ENCODE assay signal across 11 mouse cellular contexts in genomic region chr6:84078172-84078571, GRCm38 (mm10).
DNase-seq lines count a peak whose midpoint lies in the region; ATAC-seq and TF ChIP-seq lines count a peak whose summit lies in the region.
"Had no signal": no experiment of that assay in that cellular context is flagged by ENCODE, and none has a peak within 500 bp of the region (broad histone marks: within the 10 kb centered on the region; RNA-seq: fewer than 3 reads in every experiment).

No protein-coding gene starts in this region.

- H3K9me3 ChIP-seq in forebrain, embryonic 14.5 days (replicated peaks; ENCODE audit: control insufficient read depth, low read length): no peaks in the 10 kb centered on the region
- no peaks in the 10 kb centered on the region for H3K9me3 ChIP-seq in forebrain, embryonic 11.5 days (ENCODE audit: control insufficient read depth, low read length)
- no peaks in the 10 kb centered on the region for H3K9me3 ChIP-seq in liver, embryonic 14.5 days (ENCODE audit: control insufficient read depth, low read length)
- no peaks in the 10 kb centered on the region for H3K9me3 ChIP-seq in liver, embryonic 11.5 days (ENCODE audit: control insufficient read depth, low read length)
- H3K9me3 ChIP-seq in limb, embryonic 14.5 days (ENCODE audit: control insufficient read depth, low read length): no peaks in the 10 kb centered on the region
- H3K9me3 ChIP-seq: forebrain, embryonic 10.5 days; stomach, embryonic 15.5 days had no signal

- in situ Hi-C loops in Patski (cut with MboI; ENCODE audit: low pct_unique_long_range_greater_than_20kb): no loop called here

- ATAC-seq in forebrain, embryonic 14.5 days: no peak
- ATAC-seq in forebrain, embryonic 11.5 days (replicated peaks; ENCODE audit: low FRiP score): no peak
- no peak for ATAC-seq in liver, embryonic 14.5 days (ENCODE audit: insufficient read depth)
- ATAC-seq in liver, embryonic 11.5 days (replicated peaks; ENCODE audit: low FRiP score): no peak
- ATAC-seq in Patski: no peak
- ATAC-seq in limb, embryonic 14.5 days (ENCODE audit: low FRiP score, low read depth): peak; percentile 41

- TF ChIP-seq POLR2A in limb, embryonic 14.5 days (IDR thresholded peaks at IDR 0.05; ENCODE audit: borderline replicate concordance, extremely low read depth, insufficient read depth, insufficient read length): no peak

- CTCF ChIA-PET in Patski (lab: Charles Lee): interaction anchor here (0.7 to 2.2 kb wide), 6 partner anchors 9 to 113 kb away, joined by 3 to 7 read pairs (median 4); no protein-coding TSS in a partner anchor

- whole genome bisulfite sequencing in forebrain, embryonic 14.5 days: 40% methylated on average over 1 of the region's 1 CpGs
- 43% methylated on average over 1 of the region's 1 CpGs for WGBS in forebrain, embryonic 11.5 days
- WGBS in liver, embryonic 14.5 days (ENCODE audit: insufficient replicate concordance): 38% methylated on average over 1 of the region's 1 CpGs
- 53% methylated on average over 1 of the region's 1 CpGs for WGBS in liver, embryonic 11.5 days
- 38% methylated on average over 1 of the region's 1 CpGs for WGBS in limb, embryonic 14.5 days

- POLR2A ChIA-PET in Patski (lab: Charles Lee): no interaction called here

- H3K4me3 ChIP-seq in forebrain, embryonic 14.5 days (ENCODE audit: low read depth, low read length): no peak overlapping the region
- H3K4me3 ChIP-seq in forebrain, embryonic 11.5 days (ENCODE audit: low read depth, low read length): no peak overlapping the region
- no peak overlapping the region for H3K4me3 ChIP-seq in liver, embryonic 14.5 days (ENCODE audit: insufficient read depth in 1 of 2, low read depth in 2 of 2, low read length in 2 of 2)
- no peak overlapping the region for H3K4me3 ChIP-seq in liver, embryonic 11.5 days (ENCODE audit: low read depth, low read length)
- H3K4me3 ChIP-seq in limb, embryonic 14.5 days (replicated peaks; ENCODE audit: low read length): no peak overlapping the region
- H3K4me3 ChIP-seq: forebrain, embryonic 10.5 days; megakaryocyte, embryonic 14.5 days; stomach, embryonic 15.5 days had no signal

- no peak for TF ChIP-seq EP300 in liver, embryonic 14.5 days (IDR thresholded peaks at IDR 0.05; ENCODE audit: low read depth)

- H3K27me3 ChIP-seq in forebrain, embryonic 14.5 days (replicated peaks; ENCODE audit: control insufficient read depth, insufficient read depth, low read length): no peaks in the 10 kb centered on the region
- H3K27me3 ChIP-seq in forebrain, embryonic 11.5 days (ENCODE audit: control insufficient read depth, insufficient read depth, low read length): no peaks in the 10 kb centered on the region
- no peaks in the 10 kb centered on the region for H3K27me3 ChIP-seq in liver, embryonic 14.5 days (ENCODE audit: control insufficient read depth, insufficient read depth, low read length)
- H3K27me3 ChIP-seq in liver, embryonic 11.5 days (replicated peaks; ENCODE audit: control insufficient read depth, insufficient read depth, low read length): no peaks in the 10 kb centered on the region
- no peaks in the 10 kb centered on the region for H3K27me3 ChIP-seq in Patski
- H3K27me3 ChIP-seq in limb, embryonic 14.5 days (ENCODE audit: control insufficient read depth, insufficient read depth, low read length): no peaks in the 10 kb centered on the region
- H3K27me3 ChIP-seq: stomach, embryonic 15.5 days had no signal

- H3K9ac ChIP-seq in forebrain, embryonic 14.5 days (ENCODE audit: low read length): no peak overlapping the region
- H3K9ac ChIP-seq in forebrain, embryonic 11.5 days (ENCODE audit: low read length): no peak overlapping the region
- no peak overlapping the region for H3K9ac ChIP-seq in liver, embryonic 14.5 days (replicated peaks)
- no peak overlapping the region for H3K9ac ChIP-seq in liver, embryonic 11.5 days (ENCODE audit: low read depth, low read length)
- no peak overlapping the region for H3K9ac ChIP-seq in limb, embryonic 14.5 days (ENCODE audit: low read depth, low read length, severe bottlenecking)
- H3K9ac ChIP-seq: stomach, embryonic 15.5 days had no signal

- peak; percentile 24; the same call in 1 of the 2 replicates for TF ChIP-seq CTCF in liver, embryonic 14.5 days (IDR thresholded peaks at IDR 0.05; ENCODE audit: low read depth)
- peak; percentile 70 for TF ChIP-seq CTCF in Patski (IDR thresholded peaks at IDR 0.05)

- no peaks in the 10 kb centered on the region for H3K36me3 ChIP-seq in forebrain, embryonic 14.5 days (ENCODE audit: control insufficient read depth, insufficient read depth, low read length)
- no peaks in the 10 kb centered on the region for H3K36me3 ChIP-seq in forebrain, embryonic 11.5 days (ENCODE audit: control insufficient read depth, insufficient read depth, low read length)
- H3K36me3 ChIP-seq in liver, embryonic 14.5 days (replicated peaks; ENCODE audit: control insufficient read depth, insufficient read depth, low read depth): no peaks in the 10 kb centered on the region
- H3K36me3 ChIP-seq in liver, embryonic 11.5 days (ENCODE audit: control insufficient read depth, insufficient read depth, low read length): no peaks in the 10 kb centered on the region
- no peaks in the 10 kb centered on the region for H3K36me3 ChIP-seq in limb, embryonic 14.5 days (ENCODE audit: control insufficient read depth, insufficient read depth, low read length)
- H3K36me3 ChIP-seq: forebrain, embryonic 10.5 days; stomach, embryonic 15.5 days had no signal

- no peak overlapping the region for H3K4me2 ChIP-seq in forebrain, embryonic 14.5 days (ENCODE audit: low read length)
- H3K4me2 ChIP-seq in forebrain, embryonic 11.5 days (ENCODE audit: low read depth, low read length, severe bottlenecking): no peak overlapping the region
- H3K4me2 ChIP-seq in liver, embryonic 14.5 days (ENCODE audit: low read depth): no peak overlapping the region
- H3K4me2 ChIP-seq in liver, embryonic 11.5 days: no peak overlapping the region
- no peak overlapping the region for H3K4me2 ChIP-seq in limb, embryonic 14.5 days (replicated peaks; ENCODE audit: low read depth, low read length, severe bottlenecking)
- H3K4me2 ChIP-seq: stomach, embryonic 15.5 days had no signal

- H3K4me1 ChIP-seq in forebrain, embryonic 14.5 days (ENCODE audit: control insufficient read depth, insufficient read depth, low read length): no peaks in the 10 kb centered on the region
- no peaks in the 10 kb centered on the region for H3K4me1 ChIP-seq in forebrain, embryonic 11.5 days (replicated peaks; ENCODE audit: control insufficient read depth, insufficient read depth, low read length)
- H3K4me1 ChIP-seq in liver, embryonic 14.5 days (replicated peaks; ENCODE audit: control insufficient read depth in 2 of 2, insufficient read depth in 2 of 2, low read length in 1 of 2): no peaks in the 10 kb centered on the region
- H3K4me1 ChIP-seq in liver, embryonic 11.5 days (replicated peaks; ENCODE audit: control insufficient read depth, insufficient read depth, low read length): no peaks in the 10 kb centered on the region
- no peaks in the 10 kb centered on the region for H3K4me1 ChIP-seq in limb, embryonic 14.5 days (ENCODE audit: control insufficient read depth, insufficient read depth, low read length)
- H3K4me1 ChIP-seq: forebrain, embryonic 10.5 days; megakaryocyte, embryonic 14.5 days; stomach, embryonic 15.5 days had no signal

- H3K27ac ChIP-seq in forebrain, embryonic 14.5 days (ENCODE audit: low read depth, low read length): no peak overlapping the region
- no peak overlapping the region for H3K27ac ChIP-seq in forebrain, embryonic 11.5 days (ENCODE audit: low read depth, low read length)
- H3K27ac ChIP-seq in liver, embryonic 14.5 days: no peak overlapping the region
- H3K27ac ChIP-seq in liver, embryonic 11.5 days (ENCODE audit: low read depth, low read length): no peak overlapping the region
- no peak overlapping the region for H3K27ac ChIP-seq in limb, embryonic 14.5 days (replicated peaks; ENCODE audit: low read depth, low read length)
- H3K27ac ChIP-seq: forebrain, embryonic 10.5 days; stomach, embryonic 15.5 days had no signal

- peak; percentile 34 for DNase-seq in forebrain, embryonic 14.5 days (ENCODE audit: low spot score)
- DNase-seq in forebrain, embryonic 11.5 days (ENCODE audit: low spot score): no peak
- DNase-seq in liver, embryonic 14.5 days (ENCODE audit: low read depth in 3 of 3, low spot score in 3 of 3): no peak
- no peak for DNase-seq in liver, embryonic 11.5 days (ENCODE audit: low spot score)
- no peak for DNase-seq in Patski (ENCODE audit: low read depth, low spot score)
- no peak for DNase-seq in limb, embryonic 14.5 days (ENCODE audit: low spot score)
- DNase-seq in left cerebral cortex, adult 11 months (ENCODE audit: low spot score): no peak
- no peak for DNase-seq in urinary bladder, postnatal 10 days (ENCODE audit: low spot score)
